Mouse (Mus musculus) monocyte, adult 59 days (primary cell): ENCODE data around the gene Cep55. TPM values are rescaled to one million over a fixed set of nuclear protein-coding genes. Genes with fewer than 3 reads are reported as not detected.

Source experiments
- total RNA-seq, 2 experiments: library from RNA; stranded (reverse); gene quantifications; one replicate each; pipeline ENCODE4 v1.2.4; 2023

Gene Cep55
- total RNA-seq, result under 1 TPM; 0.79 to 0.97 TPM

DNA sequence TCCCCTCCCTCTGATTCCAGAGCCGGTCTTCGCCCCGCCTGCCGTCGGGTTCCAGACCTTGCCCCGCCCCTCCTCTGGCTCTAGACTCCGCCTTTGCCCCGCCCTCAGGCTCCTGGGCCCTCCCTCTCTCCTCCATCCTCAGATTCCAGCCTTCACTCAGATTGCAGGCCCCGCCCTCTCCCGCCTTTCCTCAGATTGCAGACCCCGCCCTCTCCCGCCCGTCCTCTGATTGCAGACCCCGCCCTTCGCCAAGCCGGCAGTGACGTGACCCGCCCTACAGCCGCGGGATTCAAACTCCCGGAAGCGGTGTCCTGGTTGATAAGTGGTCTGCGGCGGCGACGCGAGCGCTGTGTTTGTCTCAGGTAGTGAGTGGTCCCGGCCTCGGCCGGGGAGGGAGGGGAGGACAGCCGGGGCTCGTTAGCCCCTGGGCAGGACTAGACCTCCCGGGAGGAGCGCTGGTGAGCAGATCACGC lies at the start of gene Cep55:
TSS of gene Cep55 (plus strand) at position 292 of the 473 bp plus-strand sequence.

DNA sequence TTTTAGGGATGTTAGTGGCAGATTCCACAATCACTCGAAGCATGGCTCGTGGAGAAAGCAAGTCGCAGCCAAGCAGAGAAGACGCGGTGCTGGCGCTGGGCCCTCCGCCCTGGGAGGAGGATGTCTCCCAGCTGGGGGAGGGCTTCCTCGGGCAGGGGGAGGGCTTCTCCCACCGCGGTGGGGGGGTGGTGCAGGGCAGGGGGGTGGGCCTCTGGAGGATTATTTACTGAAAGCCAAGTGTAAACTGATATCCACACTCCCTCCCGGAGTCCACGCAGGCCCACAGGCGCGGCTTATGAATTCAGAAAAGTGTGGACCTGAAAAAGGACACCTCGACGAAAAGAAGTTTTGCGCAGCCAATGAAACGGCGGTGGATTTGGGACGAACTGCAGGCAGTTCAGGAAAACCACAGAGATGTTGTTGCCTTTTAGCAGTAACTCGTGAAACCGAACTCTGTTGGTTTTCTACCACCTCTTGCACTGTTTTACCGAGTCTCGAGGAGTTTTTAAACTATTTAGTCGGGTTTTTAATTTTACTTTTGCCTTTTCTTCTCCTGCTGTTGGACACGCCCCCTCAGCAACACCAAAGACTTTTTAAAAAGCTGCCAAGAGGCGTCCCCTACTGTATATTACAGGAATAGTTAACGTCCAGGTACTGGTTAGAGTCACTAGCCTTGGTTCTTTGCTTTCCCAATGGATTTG lies 11.4 kb upstream of the Cep55 start, which contains the start of gene Myof:
TSS of gene Myof (minus strand) at position 297 of the 701 bp plus-strand sequence.

DNA sequence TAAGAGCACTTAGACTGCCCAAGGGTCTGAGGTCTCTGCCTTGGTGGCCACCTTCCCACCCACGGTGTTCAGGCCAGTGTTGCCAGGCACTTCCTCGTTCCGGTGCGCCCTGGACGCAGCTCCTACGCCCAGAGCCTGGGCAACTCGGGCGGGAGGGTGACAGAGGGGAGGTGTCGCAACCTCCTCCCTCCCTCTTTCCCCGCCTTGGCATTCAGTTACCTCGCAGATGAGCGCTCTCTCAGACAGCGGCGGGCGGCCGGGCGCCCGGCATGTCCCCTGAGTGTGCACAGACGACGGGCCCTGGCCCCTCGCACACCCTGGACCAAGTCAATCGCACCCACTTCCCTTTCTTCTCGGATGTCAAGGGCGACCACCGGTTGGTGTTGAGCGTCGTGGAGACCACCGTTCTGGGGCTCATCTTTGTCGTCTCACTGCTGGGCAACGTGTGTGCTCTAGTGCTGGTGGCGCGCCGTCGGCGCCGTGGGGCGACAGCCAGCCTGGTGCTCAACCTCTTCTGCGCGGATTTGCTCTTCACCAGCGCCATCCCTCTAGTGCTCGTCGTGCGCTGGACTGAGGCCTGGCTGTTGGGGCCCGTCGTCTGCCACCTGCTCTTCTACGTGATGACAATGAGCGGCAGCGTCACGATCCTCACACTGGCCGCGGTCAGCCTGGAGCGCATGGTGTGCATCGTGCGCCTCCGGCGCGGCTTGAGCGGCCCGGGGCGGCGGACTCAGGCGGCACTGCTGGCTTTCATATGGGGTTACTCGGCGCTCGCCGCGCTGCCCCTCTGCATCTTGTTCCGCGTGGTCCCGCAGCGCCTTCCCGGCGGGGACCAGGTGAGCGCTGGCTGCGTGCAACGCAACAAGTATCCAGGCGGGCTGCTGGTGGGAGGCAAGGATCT lies 42.3 kb downstream of the Cep55 start, which contains the start of gene Ffar4:
TSS of gene Ffar4 (plus strand) at position 214 of the 901 bp plus-strand sequence.

Other genes starting within 250 kb of the Cep55 start
- gene Myof, start 11.4 kb upstream of the Cep55 start, total RNA-seq, result 100 to 1,000 TPM; 103 to 109 TPM
- gene Ffar4, start 42.1 kb downstream of the Cep55 start, total RNA-seq, result 1 to 10 TPM; 1.3 to 1.8 TPM
- not detected for gene Rbp4, start 70.3 kb downstream of the Cep55 start, total RNA-seq
- not detected for gene Pde6c, start 77.8 kb downstream of the Cep55 start, total RNA-seq
- gene Fra10ac1, start 169.1 kb downstream of the Cep55 start, total RNA-seq, result 1 to 10 TPM; 8.6 to 8.9 TPM
- gene Lgi1, start 209.5 kb downstream of the Cep55 start, total RNA-seq, result not detected